Mouse (Mus musculus) cerebellum, postnatal 25 days (tissue): ENCODE measurements around the gene Sgtb.

Experiments used
- DNase-seq, 2 experiments: peaks; one replicate each; pipeline ENCODE4 v3.0.0; 2021; ENCODE audit warnings: mixed read lengths in 2 of 2

Gene Sgtb

DNA sequence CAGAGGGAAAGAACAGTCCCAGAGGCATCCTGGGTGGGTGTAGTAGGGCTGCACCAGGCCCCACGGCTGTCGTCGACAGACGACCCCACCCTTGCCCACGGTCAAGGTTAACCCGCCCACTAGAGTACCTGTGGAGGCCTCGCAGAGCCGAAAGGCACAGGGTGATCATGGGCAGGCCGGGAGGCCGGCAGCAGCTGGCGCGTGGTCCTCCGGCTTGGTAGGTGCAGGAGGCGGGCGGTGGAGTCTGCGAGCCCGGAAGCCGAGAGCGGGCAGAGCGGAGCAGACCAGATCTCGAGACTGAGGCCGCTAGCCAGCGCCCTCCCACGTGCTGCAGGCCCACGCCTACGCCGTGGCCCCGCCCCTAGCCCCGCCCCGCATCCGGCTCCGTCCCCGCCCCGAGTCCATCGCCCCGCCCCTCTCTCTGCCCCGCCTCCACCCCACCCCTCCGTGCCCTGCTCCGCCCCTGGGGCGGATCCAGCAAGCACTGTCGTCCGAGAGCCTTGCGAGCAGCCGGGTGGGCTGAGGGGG, at the start of gene Sgtb, which contains the start of gene Nln:
Gene Sgtb (plus strand): TSS at position 454 of the 528 bp plus-strand sequence.
Gene Nln (minus strand): TSS at position 327 of the 528 bp plus-strand sequence.
- peak; percentile 80 to 94 for DNase-seq

DNA sequence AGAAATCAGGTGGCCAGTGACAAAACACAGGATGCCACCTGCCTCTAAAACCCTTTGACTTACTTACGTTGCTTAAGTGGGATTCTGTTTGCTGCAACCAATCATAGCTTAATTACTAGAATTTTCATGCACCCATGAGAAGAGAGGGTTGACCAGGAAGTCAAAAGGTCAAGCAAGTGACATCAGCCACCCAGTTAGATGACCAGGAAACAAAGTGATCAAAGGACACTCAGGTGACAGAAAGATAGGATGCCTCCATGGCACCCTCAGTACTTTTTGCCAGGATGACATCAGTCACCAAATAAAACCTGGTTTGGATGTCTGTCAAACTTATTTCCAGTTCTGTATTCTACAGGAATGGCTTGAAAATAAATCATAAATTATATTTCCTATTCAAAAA, 49.3 kb upstream of the Sgtb start:
- no peak for DNase-seq

DNA sequence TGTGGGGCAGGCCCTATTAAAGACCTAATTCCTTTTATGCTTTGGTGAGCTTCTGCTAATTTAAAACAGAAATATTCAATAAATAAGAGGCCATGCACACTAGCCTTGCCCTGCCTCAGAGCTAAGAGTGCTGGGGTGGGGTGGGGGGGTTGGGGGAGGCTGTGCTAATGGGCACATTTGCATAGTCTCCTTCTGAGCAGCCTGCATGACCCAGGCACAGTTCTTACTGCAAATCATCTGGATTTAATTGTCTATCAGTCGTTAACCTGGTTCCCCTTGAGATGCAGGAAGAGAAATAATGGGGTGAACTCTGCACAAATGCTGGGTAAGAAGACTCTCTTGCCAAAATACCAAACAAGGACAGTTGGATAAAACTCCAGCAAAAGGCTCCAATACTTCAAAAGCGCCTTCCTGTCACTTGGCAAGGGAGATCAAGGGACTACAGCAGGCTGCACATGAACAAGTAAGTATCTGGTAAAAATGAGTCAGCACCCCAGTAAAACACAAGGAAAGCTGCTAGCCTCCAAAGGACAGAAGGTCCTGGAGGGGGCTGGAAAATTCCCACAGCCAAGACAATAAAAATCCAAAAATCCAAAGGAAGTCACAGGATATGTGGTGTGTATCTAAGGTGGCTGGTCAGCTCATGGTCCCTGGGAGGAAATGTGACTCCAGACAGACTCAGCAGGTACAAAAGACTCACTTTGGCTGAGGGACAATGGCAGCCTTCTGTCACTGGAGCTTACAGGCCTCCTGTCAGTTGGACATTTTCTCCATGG, 47.4 kb upstream of the Sgtb start:
- DNase-seq, result peak; percentile 66 to 71

GRCm38 (mm10) chr13:104063061-104063460, 46.5 kb upstream of the Sgtb start:
- DNase-seq, result peak; percentile 66 to 73

DNA sequence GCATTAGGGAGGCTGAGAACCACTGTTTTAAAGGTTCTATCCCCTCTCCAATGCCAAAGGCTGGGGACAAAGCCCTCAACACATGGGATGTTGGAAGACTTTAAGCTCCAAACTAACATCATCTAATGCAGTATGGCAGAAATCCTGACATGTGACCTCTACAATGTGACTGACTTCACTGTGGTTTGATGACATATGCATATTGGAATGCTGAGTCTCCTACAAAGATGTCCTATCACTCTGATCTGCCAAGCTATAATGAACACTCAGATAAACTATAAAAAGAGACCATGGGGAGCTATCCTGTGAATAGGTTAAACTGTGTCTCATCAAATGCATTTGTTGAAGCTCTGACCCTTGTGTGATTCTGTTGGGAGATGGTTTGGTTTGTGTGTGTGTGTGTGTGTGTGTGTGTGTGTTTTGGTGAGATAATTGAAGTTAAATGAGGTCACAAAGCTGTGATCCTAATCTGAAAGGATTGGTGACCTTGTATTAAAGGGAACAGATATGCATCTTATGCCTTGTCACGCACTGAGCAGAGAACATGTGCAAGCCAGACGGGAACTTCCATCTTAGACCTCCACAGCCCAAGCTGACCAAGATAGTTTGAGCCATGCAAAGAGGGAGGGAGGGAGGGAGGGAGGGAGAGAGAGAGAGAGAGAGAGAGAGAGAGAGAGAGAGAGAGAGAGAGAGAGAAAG, 43.7 kb upstream of the Sgtb start:
- DNase-seq, result no peak

GRCm38 (mm10) chr13:104069216-104069615, 40.3 kb upstream of the Sgtb start:
- no peak for DNase-seq

DNA sequence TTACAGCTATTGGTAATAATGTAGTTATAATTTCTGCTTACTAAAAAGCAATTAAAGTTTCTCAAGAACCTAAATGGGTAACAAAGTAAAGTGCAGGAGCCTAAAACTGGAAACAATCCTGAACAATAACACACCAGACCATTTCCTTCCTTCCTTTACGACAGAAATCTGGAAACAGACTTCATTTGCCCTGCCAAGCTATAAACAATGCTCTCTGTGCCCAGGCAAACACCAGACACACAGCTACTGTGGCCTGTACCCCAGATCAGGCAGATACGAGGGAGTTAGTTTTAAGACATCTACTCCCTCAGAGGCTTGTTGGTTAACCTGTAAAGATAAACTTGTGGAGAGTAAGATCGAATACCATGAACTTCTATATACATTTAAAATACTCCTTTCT, 38.8 kb upstream of the Sgtb start:
- no peak for DNase-seq

DNA sequence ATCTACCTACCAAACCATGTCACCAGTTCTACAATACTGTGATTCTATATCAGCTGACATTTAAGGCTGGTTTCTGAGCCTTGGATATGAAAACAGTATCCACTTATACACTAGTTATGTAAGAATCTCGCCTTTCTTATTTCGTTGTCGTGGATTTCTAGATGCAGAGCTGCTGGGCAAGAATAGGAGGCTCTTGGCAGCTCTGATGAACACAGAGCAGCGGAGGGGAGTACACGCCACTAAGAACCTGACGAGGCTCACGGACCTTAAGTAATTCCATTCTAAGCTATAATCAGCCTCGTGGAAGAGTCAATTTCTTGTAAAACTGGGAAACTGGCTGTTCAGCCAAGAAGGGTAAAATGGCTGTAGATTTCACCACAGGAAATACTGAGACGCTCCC, 37.2 kb upstream of the Sgtb start:
- no peak for DNase-seq

DNA sequence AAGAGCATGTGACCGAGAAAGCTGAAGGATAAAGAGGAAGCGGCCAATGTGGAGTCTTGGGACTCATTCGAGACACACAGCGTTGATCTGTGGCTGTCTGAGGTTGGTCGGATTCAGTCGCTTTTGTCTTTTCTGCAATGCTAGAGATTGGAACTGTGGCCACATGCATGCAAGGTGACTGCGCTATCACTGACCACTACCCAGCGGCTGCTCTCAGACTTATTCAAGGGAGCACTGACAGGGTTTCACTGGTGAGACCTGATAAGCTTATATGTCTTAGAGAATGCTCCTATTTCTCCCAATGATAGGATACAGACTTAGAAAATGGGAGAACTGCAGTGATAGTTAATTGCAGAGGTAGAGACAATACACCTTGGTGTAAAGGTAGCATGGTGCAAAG, 35.3 kb upstream of the Sgtb start:
- DNase-seq, result no peak

DNA sequence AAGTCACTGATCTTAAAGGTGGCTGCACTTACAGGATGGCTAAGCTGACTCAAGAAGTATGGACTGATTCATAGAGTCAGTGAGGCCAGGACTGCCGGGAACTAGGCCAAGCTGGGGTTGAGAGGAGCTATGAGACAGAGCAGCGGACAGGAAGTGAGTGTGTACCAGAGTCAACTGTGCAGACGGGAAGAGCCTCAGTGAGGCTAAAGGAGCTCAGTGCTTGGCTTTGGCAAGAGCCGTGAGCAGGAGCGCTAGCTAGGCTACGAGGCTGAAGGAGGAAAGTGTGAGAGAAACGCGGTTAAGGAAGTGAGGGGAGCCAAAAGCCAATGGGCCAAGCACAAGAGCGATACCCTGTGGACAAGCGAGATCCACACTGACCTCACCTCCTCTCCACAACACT, 34.8 kb upstream of the Sgtb start:
- no peak for DNase-seq

GRCm38 (mm10) chr13:104076993-104077392, 32.5 kb upstream of the Sgtb start:
- no peak for DNase-seq

DNA sequence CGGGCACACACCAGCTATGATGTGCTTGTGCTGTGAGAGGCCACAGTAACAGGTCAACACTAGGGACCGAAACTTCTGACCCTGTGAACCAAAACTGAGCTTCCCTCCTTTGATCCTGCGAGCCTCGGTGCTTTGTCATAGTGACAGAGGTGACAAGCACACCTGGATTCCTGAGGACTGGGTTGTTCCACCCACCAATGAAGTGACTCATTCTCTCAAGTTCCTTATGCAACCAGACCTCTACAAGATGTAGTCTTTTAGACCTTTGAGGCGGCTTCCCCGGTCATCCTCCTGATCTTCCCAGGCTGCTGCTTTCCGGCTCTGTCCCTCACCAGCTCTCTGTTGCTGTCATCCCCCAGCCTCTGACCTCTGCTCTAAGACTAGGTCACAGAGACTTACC, 27.0 kb upstream of the Sgtb start:
- no peak for DNase-seq

DNA sequence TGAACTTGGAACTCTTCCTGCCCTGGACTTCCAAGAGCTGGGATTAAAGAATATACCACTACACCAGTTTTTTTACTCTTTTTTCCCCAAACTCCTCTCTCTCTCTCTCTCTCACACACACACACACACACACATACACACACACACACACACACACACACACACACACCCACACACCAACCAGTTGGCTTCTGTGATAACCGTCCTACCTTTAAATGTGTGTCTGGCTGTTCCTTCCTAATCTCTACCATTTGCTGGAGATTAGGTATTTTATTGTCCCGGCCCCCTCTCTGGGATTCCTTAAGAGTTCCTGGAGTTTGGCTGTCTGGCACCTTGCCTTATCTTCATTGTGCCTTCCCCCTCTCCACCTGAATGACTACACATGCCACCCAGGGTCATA, 24.9 kb upstream of the Sgtb start:
- DNase-seq, result no peak

- peak; percentile 24 to 53 for DNase-seq
Measured at GRCm38 (mm10) chr13:104089387-104089786, 20.2 kb upstream of the Sgtb start.

GRCm38 (mm10) chr13:104091734-104092133, 17.8 kb upstream of the Sgtb start:
- DNase-seq, result no peak

DNA sequence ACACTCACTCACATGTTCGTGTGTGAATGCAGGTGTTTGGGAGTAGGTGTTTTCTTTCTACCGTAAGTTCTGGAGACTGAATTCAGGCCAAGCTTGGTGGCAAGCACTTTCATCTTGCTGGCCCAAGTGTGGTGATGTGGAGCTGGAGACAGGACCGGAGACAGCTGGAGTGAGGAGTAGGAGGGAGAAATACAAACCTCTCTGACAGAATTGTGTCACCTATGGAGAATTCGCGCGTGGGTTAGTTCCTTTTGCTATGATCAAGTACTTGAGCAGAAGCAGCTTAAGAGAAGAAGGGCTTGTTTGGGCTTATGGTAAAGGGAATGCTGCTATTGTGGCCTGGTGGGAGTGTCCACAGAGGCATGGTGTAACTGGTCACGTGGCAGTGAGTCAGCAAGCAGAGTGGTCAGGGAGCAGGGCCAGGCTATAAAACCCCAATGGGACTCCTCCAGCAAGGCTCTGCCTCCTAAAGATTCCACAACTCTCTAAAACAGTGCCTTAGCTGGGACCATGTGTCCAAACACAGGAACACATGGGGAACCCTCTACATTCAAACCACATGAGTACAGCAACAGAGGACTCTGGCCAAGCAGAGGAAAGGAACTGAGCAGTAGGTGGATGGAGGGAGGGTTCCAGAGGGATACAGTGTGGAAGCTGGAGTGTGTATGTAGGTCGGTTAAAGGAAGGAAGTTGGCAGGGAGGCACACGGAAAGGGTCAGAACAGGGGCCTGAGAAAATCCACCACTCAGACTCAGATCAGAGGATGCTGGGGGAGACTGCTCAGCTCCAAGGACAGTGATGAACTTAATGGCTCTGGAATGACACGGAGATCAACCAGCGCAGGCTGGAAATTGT, 14.8 kb upstream of the Sgtb start:
- no peak for DNase-seq

DNA sequence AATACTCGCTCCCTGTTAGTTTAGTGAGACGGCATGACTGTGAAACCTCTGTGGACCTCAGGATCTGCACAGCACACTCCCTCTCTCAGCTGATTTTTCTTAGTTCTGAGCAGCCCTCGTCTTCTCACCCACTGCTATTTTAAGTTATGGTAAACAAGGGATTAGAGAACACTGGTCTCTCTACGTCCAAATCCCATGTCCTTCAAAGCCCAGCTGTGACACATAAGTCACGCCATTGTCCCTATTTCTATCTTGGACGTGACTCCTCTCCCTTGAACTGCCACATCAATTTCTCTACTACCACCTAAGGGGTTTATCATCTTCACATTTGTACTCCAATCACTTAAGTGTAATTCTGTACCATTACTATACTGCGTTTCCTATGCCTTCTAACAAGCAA, 13.6 kb upstream of the Sgtb start:
- DNase-seq, result no peak

DNA sequence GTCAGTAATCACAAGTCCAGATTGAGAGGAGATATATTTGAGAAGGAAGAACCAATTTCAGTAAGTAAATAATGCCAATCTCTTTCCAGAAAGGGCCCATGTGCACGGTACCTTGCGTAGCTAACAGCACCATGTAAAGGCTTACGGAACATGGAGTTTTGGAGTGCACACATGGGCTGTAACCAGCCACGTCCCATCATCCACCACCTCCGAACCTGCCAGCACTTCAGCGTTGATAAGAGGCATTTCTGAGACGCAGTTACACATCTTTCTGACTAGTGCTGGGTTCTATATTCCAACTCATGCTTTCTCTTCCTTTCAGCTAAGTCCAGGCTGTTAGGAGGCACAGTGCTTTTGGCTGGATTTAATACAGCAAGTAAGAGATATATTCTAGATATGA, 12.4 kb upstream of the Sgtb start:
- DNase-seq, result no peak

DNA sequence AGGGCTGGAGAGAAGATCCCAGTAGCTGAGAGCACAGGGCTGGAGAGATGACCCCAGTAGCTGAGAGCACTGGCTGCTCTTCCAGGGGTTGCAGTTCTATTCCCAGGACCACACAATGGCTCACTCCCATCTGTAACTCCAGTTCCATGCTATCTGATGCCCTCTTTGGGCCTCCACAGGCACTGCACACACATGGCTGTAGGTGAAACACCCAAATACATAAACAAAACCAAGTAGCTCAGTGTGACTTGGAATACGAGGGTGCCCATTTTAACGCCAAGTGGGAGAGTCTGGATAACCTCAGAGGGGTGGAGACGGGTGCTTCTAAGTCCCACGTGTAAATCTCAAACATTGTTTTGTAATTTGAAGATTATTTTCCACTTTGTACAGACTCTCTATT, 9.1 kb upstream of the Sgtb start:
- DNase-seq, result no peak

DNA sequence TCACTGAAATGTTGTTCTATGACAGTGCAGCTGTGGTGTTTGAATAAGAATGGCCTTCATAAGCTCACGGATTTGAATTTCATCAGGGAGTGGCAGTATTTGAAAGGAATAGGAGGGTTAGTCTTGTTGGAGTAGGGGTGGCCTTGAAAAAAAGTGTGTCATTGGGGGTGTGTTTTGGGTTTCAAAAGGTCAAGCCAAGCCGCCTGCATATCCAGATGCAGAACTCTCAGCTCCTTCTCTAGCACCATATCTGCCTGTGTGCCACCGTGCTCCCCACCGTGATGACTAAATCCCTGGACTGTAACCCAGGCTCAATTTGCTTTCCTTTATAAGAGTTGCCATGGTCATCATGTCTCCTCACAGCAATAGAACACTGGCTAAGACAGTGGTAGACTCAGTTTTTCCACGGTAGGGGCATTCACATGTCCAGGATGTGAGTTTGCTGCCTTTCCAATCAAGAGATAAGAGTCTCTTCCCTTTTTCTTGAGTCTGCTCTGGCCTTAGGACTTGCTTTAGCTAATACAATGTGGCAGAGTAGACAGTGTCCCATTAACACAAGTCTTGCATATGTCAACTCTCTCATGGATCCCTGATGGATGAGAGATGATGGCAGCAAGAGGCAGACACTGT, 7.8 kb upstream of the Sgtb start:
- DNase-seq, result no peak

DNA sequence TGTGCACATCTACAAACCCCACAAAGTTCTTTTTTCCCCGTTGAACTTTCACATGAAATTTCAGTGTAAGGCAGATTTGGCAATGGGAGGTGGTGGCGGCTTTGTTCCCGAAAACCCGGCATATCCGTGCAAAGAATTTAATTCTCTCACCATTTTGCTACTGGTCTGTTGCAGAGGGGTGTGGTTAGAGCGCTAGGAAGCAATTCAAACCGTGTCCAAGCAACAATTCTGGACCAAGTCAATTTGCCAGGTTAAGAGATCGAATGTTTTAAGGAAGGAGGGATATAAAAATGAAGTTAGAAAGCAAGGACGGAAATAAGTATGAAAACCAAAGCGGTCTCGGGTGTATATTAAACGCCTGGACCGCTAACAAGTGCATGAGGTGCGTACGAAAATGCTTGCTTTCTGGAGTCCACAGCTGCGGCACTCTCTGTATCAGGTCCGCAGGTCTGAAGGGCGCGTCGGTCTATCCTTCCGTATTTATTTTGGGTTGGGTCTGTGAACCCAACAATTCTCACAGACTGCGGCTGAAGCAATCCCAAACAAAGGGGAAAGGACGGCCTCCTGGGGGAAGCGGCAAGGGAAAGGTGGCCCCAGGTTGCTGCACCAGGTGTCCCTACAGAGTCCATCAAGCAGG, 772 bp upstream of the Sgtb start:
- no peak for DNase-seq
